Mouse (Mus musculus) kidney, postnatal 36 days (tissue): ENCODE data around the gene Car3.

Experiments
- DNase-seq, 2 experiments: peaks; one replicate each; pipeline ENCODE4 v3.0.0; 2021 to 2022; ENCODE audit warnings: mixed read lengths in 2 of 2

The Car3 gene

DNA sequence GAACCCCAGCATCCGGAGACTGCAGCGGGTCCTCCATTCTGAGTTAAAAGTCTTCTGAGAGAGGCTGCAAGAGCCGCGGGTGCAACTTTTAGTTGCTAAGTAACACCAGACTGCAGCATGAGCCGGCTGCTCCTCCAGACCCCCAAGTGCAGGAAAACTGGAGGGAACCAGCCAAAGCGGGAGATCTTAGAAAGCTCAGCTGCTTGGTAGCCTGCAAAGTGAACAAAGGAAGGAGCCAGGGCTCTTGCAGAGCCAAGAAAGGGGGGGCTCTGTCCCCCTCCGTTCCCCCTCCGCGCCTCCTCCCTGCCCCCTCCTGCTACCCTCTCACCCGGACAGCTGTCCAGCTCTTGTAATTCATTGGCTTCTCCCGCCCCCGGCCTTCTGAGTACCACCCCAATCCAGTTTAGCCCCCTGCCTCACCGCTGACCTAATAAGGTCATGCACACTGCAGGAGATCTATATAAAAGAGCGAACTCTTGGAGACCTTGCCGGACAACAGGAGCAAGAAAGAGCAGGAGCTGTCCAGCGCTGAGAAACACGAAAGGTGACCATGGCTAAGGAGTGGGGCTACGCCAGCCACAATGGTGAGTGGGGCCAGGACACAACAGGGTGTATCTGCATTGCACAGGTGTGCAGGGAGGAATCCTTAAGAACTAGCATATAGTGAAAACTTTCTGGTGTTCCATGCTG is at the start of gene Car3:
TSS of gene Car3 (plus strand) at position 491 of the 690 bp plus-strand sequence.
- DNase-seq, result peak in 1 of 2 experiments; percentile 39

DNA sequence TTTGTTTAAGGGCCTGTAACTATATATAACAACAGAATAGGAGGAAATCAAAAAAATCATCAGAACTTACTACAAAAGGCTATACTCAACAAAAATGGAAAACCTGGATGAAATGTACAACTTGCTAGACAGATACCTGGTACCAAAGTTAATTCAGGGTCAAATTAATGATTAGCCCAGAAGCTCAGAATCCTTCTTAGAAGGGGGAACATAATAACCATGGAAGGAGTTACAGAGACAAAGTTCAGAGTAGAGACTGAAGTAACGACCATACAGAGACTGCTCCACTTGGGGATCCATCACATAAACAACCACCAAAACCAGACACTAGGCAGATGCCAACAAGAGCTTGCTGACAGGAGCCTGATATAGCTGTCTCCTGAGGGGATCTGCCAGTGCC is 47.9 kb upstream of the Car3 start:
- peak; percentile 17 to 47 for DNase-seq

DNA sequence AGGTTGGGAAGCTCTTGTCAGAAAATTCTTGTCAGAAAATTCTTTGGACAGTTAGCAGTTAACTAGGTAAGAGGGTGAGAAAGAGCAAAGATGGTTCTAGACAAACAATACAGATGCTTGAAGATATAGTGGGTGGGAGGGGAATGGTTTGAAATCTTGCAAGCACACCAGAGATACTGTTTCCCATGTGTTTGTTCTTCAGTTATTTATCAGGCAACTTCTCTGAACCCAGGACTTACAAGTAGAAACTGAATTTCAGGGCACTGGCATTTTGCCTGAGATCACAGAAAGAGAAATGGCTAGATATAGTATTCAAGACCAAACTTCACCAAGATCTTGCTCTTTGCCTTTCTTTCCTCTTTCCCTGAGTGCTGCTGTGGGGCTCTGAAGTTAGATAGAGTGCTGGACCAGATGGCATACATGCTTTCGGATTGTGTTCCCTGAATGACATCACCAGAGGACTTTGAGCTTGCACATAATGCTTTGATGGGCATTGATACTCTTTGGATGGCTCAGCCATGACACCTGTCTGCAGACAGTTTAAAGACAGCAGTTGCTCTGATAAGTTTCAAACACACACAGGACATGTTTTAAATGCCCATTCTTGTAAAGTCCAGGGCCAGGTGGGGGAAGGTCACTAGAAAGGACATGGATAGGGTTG is 43.3 kb upstream of the Car3 start:
- no peak for DNase-seq

DNA sequence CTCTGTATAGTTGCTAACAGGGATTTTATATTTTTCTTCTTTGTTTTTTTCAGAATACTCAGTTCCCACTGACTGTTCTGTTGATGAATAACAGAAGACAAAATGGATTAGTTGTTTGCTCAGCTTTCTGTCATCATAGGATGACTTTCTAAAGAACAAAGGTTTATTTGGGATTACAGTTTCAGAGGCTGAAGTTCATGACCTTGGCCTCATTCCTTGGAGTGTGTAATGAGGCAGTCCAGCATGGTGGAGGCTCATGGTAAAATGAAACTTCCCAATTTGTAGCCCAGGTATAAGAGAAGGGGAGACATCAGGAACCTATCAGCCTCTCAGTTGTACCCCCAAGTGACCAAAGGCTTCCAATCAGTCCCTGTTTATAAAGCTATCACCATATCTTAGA is 34.4 kb upstream of the Car3 start:
- peak; percentile 42 to 59 for DNase-seq

DNA sequence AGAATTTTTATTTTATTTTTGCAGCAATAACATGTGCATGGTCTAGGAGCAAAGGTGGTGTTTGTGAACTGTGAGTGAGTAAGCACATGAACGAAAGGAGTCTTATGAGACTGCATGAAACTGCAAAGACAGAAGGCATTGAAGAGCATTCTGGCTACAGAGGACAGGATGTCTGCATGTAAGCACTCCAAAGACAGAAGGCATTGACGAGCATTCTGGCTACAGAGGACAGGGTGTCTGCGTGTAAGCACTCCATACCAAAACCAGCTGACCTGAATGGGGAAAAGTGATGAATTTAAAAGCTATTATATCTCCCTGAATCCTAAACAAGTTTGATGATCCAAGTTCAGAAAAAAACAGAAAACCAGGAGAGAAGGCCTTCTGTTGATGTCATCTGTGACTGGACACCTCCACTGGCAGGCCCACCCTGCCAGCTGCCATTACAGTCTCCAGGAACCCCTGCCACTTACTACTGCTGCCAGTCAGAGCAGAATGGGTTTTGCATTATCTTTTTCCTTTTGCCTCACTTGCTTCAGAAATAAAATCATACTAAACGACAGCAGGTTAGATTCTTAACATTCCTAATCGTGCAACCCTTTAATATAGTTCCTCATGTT is 32.0 kb upstream of the Car3 start:
- DNase-seq, result no peak

DNA sequence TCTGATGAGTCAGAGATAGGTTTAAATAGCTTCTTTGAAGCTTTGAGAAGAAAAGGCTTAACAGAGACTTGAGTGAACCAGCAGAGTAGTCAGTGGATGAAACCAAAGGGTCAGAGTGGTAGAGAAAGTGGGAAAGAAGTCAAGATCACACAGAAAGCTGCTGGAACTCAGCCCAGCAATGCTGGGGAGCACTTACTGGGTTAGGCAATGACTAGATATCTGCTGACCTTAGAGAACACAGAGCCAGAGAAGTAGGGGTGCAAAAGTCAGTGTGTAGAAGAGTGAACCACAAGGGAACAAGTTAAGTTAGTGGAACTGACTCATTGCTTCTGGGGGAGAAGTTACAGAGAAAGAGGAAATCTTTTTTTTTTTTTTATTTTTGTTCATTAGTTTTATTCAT is 30.5 kb upstream of the Car3 start:
- DNase-seq, result peak; percentile 81 to 87

DNA sequence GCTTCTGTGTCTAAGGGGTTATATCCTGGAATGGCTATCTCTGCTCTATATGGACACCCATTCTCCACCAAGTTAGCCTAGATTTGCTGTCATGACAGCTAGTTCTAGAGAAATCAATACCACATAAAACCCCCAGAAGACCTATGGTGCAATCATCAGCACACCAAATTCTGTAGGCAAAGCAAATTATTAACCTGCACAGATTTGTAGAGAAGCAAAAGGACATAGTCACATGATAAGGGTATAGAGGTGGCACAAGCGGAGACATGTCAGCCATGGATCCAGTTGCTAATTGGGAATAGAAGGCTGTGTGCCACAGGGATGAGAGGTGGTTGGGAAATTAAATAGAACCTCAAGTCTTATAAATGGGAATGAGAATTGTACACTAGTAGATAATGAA is 24.4 kb upstream of the Car3 start:
- DNase-seq, result no peak

DNA sequence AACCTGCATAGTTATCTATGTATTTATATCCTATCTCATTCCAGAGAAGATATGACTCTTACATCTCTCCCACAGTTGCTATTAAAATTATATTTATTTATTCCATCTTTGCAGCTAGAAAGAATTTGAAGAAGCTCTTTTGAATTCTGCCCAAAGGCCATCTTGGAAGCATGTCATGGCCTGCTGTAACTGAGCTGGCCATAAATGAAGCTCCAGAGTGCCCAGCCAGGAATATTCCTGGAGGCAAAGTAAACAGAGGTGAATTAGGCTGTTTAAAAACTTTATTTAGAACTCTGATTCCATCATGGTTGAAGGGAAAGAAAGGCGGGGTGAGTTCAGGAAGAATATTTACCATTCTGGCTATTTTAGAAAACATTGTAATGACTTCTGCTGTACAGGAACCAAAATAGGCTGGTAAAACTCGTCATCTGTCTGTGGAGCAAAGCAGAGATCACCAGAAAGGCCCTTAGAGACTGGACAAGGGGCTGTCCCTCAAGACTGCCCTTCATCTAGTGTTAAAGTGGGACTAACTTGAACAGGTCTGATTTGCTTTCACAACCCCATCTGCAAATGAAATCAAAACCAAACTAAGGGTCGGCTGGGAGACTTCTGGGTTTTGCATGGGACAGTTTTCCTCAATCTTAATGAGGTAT is 23.7 kb upstream of the Car3 start:
- no peak for DNase-seq

DNA sequence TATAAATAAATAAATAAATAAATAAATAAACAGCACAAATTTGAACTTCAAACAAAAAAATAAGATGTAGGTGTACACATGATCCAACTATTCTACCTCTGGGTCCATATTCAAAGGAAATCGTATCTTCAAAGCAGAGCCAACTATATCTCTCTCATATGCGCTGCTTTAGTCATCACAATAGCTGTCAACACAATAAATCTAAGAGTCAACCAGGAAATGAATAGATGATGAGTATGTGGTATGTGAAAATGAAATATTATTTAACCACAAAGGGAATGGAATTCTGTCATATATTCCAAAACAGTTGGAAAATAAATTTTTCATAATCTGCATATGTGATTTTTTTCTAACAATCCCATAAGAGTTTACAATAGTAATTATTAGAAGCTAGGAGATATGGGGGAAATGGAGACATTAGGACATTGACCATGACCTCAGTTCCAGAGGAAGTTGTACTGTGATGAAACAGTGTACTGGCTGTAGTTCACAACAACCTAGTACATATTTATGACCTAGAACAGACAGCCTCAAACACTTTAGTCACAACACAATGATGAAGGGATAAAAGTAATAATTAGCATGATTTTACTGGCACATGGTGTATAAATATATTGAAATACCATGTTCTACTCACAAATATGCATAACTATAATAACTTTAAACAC is 14.6 kb upstream of the Car3 start:
- no peak for DNase-seq

DNA sequence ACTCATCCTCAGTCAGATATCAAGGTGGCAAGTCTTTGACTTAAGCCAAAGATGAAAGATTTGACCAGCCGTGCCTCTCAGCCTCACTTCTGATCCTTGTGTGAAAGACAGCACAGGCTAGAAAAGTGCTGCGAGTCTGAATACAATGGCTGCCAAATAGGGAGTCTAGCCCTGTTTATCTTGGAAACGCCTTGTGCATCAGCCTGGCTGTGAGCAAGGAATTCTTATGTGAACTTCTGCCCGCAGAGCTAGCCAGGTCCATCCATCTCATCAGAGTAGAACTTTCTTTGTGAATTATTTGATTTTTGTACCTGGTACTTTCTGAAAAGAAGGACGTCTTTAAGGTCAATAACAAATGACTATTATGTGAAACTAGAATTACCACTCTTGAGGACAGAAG is 9.3 kb upstream of the Car3 start:
- no peak for DNase-seq

DNA sequence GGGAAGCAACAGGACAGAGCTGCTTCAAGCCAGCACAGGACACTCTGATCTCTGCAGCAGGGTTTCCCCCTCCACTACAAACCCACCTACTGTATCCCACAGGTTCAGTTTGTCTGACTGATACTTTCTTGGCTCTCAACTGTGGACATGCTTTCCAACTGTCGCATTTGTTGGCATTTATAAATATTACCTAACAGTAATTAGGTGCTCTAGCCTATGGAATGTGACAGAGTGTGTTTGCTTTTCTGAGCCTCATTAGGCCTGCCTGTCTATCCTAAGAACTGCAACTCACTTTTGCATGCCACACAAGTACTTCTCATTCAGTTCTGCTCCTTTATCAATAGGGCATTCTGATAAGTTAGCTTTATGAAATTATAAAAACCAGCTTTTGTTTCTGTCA is 8.9 kb upstream of the Car3 start:
- no peak for DNase-seq

DNA sequence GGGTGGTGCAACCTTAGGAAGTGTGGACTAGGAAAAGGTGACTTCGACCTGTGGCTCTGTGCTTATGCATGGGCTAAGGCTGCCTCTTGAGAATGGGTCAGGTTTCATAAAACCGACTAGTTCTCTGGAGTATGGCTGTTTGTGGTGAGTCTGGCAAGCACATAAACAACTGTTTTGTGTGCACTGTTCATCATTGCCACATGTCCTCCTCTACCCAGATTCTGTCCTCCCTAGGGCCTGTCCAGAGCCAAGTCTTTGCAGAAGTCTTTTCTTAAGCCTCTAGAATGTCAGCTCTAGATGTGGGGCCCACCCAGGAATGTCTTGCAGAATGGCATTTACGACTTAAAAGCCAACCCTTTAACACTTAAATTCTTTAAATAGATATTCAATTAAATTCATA is 5.4 kb upstream of the Car3 start:
- no peak for DNase-seq

DNA sequence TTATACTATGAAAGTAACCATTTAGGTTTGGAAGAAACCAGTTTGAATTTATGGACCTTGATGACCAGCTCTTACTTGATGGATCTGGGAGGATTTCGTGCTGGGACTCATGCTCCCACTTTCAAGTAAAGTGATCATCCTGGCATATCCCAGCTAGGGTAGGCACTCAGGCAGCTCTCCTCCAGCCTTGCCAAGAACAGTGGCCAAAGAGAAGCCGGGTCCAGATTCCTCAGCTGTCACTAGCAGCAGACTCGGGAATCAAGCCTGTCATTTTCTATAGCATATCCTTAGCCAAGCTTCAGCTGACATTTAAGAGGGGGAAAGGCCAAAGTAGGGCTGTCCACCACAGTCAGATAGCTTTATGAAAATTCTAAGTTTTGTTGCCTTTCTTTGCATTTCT is 3.0 kb upstream of the Car3 start:
- no peak for DNase-seq

DNA sequence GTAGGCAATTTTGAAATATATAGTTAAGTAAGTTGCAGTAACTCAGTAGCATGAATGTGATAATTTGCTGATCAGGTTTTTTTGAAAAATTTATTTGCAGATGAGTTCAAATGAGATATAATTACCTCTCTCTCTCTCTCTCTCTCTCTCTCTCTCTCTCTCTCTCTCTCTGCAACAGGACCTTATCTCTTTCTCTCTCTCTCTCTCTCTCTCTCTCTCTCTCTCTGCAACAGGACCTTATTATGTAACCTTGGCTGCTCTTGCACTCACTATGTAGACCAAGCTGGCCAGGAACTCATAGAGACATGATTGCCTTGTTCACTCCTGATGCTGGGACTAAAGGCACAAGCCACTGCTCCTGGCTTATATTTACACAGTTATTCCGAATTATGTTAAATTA is 2.1 kb upstream of the Car3 start:
- no peak for DNase-seq

DNA sequence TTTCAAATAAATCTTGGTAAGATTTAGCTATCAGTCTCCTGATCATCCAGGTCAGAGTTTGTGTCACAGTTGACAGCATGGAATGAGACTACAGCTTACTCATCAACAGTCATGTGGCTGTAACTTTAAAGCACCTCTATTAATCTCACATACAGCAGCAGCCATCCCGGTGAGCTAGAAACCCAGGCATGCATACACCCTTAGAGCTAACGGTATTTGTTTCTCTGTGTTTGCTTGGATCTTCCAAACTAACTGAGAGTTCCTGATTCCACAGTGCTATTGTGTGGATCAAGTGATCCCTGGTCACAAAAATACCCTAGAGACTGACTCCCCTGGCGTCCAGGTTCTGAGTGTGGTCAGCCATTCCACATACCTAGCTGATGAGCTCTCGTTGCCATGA is 1.5 kb upstream of the Car3 start:
- DNase-seq, result no peak

DNA sequence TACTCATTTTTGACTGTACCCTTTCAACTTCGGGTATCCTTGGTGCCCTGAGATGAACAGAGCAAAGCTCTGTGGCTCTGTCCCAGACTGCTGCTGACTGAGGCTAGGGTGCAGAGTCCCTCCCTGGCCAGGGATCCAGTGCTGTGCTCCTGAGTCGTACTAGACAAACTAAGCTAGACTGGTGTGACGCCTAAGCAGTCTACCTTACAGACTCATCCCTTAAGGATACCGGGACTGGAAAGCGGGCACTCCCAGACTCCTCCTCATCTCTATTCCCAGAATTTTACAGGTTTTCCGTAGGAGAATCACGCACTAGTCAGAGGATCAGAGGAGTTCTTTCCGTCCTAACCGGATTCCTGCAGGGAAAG is 674 bp upstream of the Car3 start:
- peak; percentile 14 to 36 for DNase-seq

DNA sequence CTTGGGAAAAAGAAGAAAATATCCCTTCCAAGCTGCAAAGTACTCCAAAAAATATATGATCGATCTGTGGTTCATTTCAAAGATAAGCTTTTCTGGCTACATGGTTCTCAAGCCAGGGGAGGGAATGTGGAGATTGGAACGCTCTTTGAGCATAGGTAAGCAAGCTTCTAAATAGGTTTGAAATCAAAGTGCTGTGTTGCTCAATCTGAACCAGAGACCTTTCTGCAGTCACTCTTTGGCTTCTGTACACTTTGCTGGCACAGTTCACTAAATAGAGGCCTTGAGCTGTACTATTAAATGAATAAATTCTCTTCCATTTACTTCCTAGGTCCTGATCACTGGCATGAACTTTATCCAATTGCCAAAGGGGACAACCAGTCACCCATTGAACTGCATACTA is 610 bp downstream of the Car3 start:
- DNase-seq, result no peak

DNA sequence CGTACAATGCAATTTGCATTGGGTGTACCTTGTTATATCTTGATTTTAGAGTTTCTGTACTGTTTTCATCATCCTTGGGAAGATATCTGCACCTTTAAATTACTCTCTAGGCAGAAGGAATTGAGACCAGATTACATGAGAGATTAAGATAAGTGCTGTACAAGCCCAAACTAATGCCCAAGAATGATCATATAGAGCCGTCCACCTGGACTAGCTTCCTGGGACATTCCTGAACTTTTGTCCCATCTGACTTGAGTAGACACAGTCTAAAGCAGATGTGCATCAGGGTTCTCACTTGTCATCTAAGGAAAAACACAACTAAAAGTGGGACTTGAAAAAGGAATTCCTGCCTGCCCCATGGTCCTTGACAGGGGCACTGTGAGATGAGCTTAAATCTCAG is 2.6 kb downstream of the Car3 start:
- DNase-seq, result no peak

DNA sequence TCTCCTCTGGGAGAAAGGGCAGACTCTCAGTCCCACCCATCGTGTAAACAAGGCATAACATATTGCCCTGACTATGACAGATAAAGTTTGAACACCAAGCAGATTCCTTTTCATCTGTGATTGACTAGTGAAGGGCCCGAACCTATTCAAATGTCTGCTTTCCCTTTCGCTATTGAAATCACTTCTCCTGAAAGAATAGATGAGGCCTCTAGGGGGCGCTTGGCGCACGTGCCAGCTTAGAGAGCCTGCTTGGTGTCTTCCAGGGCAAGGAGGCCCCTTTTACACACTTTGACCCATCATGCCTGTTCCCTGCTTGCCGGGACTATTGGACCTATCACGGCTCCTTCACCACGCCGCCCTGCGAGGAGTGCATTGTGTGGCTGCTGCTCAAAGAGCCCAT is 6.5 kb downstream of the Car3 start:
- DNase-seq, result peak; percentile 70 to 86

DNA sequence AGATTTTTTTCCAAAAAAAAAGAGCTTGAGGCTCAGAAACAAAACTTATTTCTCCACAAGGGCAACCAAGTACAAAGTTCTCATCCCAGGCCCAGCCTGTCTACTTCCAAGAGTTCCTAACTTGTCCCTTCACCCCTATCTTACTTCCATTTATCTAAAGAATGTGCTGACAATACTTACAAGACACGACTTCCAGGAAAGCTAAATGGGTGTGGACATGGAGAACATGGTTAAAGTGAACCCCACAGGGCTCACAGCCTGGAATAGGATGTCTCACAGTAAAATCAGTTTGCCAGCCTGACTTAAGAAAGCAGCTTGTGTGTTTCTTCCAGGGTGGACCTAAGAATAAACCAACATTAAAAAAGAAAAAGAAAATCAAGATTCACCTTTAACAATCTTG is 7.2 kb downstream of the Car3 start:
- DNase-seq, result no peak

DNA sequence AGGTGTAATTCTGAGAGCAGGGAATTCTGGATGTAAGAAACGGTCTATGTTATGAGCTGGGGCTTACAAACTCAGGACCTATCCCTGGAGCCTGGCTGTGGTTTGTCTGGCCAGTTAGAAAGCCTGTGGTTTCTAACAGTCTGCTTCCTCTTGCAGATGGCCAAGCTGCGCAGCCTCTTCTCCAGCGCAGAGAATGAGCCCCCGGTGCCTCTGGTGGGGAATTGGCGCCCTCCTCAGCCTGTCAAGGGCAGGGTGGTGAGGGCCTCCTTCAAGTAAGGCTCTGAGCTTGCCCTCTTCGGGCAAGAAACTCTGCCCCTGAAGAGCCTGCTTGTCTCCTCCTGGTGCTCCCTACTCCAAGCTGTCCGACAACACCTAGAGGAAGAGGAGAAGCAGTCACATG is 8.1 kb downstream of the Car3 start:
- DNase-seq, result peak; percentile 36 to 75

DNA sequence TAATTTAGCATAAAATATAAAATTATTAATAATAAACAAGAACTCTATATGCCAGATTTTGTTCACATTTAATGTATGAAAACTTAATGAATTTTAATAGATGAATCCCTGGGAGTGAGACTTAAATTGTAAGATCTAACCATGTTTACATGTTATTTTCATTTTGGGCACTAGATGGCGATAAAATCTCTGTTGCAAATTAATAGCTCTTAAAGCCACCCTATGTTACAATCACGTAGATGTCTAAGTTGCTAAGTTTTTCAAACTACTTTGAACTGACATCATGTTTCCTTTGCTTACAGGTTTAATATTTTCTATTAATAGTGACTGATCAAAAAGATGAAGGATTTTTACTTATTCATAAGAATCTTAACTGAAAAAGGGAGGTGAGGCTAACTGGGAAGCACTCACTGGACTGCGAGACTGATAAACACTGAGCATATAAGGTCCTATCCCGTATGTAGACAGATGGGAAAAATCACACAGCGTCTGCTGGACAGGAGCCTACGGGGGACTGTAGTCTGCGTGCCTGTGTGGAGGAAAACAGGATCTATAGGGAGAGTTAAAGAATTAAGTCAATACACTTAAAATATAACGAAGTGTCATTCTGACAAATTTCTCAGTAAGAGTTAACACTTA is 11.2 kb downstream of the Car3 start:
- peak in 1 of 2 experiments; percentile 63 for DNase-seq
